Mouse (Mus musculus): Measurements from ENCODE around the gene Rnf149.
A peak's percentile ranks its signal among the peaks of the same experiment; 100 is the strongest.

DNA sequence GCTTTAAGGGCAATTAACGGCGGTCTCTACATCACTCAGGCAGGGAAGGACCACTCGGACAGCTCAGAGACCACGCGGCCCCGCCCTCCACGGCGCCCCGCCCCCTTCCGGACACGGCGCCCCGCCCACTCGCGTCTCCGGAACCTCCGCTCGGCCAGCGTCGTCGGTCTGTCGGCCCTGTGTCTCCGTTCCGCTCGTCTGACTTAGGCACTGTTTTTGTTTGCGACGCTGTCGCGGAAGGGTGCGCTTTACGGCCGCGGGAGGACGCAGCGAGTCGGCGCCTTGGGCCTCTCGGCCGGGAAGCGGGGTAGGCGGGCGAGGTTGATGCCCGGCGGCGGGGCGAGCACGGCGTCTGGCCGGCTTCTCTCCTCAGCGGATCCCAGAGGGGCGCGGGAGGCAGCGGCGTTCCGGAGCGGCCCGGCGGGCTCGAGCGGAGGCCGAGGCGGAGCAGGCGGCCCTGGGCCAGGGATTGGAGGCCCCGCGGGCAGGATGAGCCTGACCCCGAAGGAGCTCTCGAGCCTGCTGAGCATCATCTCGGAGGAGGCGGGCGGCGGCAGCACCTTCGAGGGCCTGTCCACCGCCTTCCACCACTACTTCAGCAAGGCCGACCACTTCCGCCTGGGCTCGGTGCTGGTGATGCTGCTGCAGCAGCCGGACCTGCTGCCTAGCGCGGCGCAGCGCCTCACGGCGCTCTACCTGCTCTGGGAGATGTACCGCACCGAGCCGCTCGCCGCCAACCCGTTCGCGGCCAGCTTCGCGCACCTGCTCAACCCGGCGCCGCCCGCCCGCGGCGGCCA is 41.5 kb downstream of the Rnf149 start:
- TF ChIP-seq CTCF (IDR thresholded peaks at IDR 0.05; ENCODE audit: low read depth, low read length) (no peak), POLR2A (IDR thresholded peaks at IDR 0.05; ENCODE audit: extremely low read depth, insufficient read depth, low read length) (peak; percentile 65; the same call in 1 of the 2 replicates)
